Mouse (Mus musculus): Measurements from ENCODE around the gene Tedc1. TPM values are rescaled to one million over a fixed set of nuclear protein-coding genes. Genes with fewer than 3 reads are reported as not detected.

The Tedc1 gene
- total RNA-seq, 2 experiments from 2014 or later = 0.82 to 1.5 TPM

GRCm38 (mm10) chr12:113205251-113205942, 49.2 kb downstream of the Tedc1 start:
- no peak for DNase-seq

- no peak for DNase-seq
These were observed 51.5 kb downstream of the Tedc1 start for GRCm38 (mm10) chr12:113207737-113208136.

DNA sequence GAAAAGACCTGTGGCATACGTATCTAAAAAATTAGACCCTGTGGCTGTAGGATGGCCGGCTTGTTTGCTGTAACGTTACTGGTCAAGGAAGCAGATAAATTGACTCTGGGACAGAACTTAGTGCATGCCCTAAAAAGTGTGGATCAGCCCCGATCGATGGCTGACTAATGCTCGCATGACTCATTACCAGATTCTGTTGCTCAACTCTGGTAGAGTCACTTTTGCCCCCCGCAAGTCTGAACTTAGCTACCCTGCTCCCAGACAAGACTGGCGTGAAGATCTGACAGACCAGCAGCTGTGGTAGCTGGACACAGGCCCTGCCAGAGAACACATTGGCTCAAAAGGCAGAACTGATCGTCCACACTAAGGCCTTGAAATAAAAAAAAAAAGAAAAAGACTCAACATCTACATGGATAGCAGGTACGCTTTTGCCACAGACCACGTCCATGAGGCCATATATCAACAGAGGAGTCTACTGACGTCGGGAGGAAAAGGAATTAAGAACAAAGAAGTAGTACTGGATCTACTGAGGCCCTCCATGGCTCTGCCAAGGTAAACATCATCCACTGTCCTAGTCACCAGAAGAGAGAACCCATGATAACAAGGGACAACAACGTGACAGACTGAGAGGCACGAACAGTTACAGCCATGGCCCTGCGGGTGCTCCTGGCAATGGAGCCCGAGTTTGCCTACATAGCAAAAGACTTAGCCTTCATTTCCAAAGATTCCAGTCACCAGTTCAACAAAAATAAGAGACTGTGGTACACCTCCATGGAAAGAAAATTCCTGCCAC, 54.6 kb downstream of the Tedc1 start:
- DNase-seq = no peak

DNA sequence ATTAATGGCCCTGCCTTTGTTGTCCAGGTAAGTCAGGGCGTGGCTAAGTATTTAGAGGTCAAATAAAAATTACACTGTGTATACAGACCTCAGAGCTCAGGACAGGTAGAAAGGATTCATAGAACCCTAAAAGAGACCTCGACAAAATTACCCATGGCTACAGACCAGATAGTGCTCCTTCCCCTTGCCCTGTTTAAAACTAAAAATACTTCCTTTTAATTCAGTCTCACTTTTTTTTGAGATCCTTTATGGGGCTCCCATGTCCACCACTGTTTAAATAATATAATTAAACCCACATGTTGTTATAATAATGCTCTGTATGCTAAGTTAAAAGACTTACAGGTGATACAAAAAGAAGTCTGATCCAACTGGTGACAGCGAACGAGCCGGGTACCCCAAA, 55.6 kb downstream of the Tedc1 start:
- no peak for DNase-seq

DNA sequence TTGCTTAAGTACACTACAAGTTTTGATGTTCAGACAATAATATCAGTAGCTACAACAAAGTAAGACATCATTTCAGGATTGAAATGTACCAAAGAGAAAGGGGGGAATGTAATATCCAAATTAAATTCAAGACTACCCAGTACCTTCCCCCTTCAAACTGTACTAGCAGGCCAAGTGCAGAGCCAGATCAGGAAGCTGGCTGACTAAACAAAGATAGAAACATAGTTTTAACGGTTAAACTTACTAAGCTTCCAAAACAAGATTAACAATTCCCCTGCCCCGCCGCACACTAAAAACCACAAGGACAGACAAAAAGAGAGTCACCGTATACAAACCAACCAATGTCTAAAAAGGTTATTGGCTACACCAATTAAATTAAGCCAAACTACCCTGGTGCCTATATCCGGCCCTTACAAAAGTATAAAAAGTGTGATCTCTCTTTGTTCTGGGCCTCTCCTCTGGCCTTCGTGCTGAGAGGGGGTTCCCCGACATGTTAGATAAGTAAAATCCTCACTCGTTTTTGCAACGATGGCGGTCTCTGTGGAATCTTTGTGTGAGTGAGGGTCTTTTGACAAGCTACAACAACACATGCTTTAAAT, 56.2 kb downstream of the Tedc1 start:
- DNase-seq = no peak

DNA sequence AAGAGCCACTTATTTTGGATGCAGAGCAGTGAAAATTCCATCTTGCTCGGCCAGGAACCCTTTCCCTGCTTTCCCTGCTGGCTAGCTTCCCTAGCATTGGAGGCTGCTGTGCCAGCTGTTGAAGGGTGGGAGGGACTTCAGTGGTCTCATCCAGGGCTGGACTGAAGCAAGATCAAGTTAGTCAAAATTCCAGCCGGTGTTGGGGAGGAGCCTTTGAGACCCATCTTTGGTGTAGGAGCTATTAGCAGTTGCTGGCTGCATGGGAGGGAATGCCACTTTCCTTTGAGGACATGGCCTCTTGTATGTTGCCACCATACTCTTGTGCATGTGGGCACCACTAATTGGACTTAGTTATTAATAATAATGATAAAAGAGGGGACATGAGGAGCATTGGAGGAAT, 57.0 kb downstream of the Tedc1 start:
- no peak for DNase-seq

DNA sequence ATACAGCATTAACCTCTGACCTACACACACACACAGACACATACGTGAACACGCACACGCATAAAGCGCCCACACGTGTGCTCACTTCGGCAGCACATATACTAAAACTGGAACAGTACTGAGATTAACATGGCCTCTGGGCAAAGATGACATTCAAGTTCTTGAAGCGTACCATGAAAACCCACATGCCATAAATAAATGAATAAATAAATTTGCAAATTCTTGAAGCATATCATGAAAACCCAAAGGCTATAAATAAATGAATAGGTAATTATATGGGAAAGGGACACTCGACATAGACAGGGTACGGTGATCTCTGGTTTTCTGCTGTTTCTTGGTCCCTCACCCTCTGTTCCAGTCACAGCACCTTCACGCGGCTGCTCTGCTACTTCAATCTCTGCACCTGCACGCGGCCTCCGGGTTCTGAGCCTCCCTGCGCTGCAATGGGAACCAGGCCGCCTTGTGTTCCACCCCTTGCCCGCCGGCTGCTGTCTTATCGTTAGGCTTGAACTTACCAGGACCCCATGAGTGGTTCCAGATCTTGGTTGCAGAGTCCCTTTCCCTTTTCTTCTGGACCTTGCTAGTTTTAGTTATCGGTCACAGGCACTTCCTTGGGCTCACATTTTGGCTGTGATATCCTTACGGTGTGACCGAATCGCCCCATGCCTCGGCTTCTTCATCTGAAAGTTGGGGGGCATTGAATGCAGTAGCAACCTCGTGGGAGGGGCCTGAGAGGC, 58.0 kb downstream of the Tedc1 start:
- DNase-seq = no peak

- no peak for DNase-seq
These were observed 58.9 kb downstream of the Tedc1 start for GRCm38 (mm10) chr12:113214972-113215666.

Other genes starting within 250 kb of the Tedc1 start
- 10 to 100 TPM; 43.8 to 45.6 TPM for gene Jag2, start 226.6 kb upstream of the Tedc1 start, total RNA-seq (2021)
- 10 to 100 TPM; 11.4 to 13.1 TPM for gene Nudt14, start 214.3 kb upstream of the Tedc1 start, total RNA-seq (2021)
- gene Btbd6, start 179.9 kb upstream of the Tedc1 start, total RNA-seq (2021) = 10 to 100 TPM; 55.4 to 56.3 TPM
- 10 to 100 TPM; 54.8 to 57.8 TPM for gene Brf1, start 155.7 kb upstream of the Tedc1 start, total RNA-seq (2021)
- gene Pacs2, start 141.9 kb upstream of the Tedc1 start, total RNA-seq (2021) = 10 to 100 TPM; 87.3 to 88.1 TPM
- gene Tex22, start 81.9 kb upstream of the Tedc1 start, total RNA-seq (2021) = under 1 TPM; 0.27 to 0.46 TPM
- gene Mta1, start 58.1 kb upstream of the Tedc1 start, total RNA-seq (2021) = 10 to 100 TPM; 69.1 to 77.8 TPM
- gene Crip2, start 16.2 kb upstream of the Tedc1 start, total RNA-seq (2021) = 10 to 100 TPM; 93.0 to 95.4 TPM
- gene Crip1, start 10.1 kb upstream of the Tedc1 start, total RNA-seq (2021) = 10 to 100 TPM in 1 of 2 experiments, 1 to 10 TPM in 1; 8.9 to 12.6 TPM
- gene Tmem121, start 29.5 kb downstream of the Tedc1 start, total RNA-seq (2021) = 10 to 100 TPM; 20.5 to 23.8 TPM